Mouse (Mus musculus) olfactory bulb, adult 2 months (tissue): Measurements from ENCODE around the gene Ppp6r1.

Experiments
- CTCF ChIP-seq: fragments of 200-500 bp; IDR thresholded peaks from 2 replicates; pipeline ENCODE4 v1.5.1; 2012; ENCODE audit warnings: low read depth, mild to moderate bottlenecking, low read length, moderate library complexity; ENCODE audit not compliant: insufficient read depth
- POLR2A ChIP-seq: fragments of 200-500 bp; IDR thresholded peaks from 2 replicates; pipeline ENCODE4 v1.6.1; 2012; ENCODE audit warnings: mild to moderate bottlenecking, low read depth, low read length, moderate library complexity; ENCODE audit not compliant: insufficient read depth

DNA sequence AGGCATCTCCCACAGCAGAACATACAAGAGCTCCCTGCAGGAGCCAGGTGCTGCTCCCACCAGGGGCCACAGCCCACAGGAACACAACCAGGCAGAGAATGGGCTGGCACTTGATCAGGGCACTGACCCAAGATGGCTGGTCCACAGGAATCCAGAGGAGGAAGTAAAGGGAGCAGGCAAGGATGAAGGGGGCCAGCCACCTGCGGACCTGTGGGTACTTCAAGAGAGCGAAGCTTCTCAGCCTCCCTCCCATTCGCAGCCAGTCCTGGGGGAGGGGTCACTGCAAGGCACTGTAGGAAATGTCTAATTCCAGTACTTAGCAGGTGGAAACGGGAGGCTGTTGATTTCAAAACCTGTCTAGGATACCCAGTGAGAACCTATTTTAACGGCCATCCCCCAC lies 29.2 kb downstream of the Ppp6r1 start:
- TF ChIP-seq POLR2A (no peak), CTCF (no peak)
